Mouse (Mus musculus): ENCODE measurements around the gene 1700028J19Rik. TPM values are rescaled to one million over a fixed set of nuclear protein-coding genes. Genes with fewer than 3 reads are reported as not detected.
"Not testable (repeated sequence)": the region's sequence is repeated elsewhere in the genome, so short reads cannot be mapped to it uniquely, and the experiment has no call there.

The 1700028J19Rik gene
- polyA plus RNA-seq, 1 experiment = 0.77 TPM

- Histone ChIP-seq H3K27ac (ENCODE audit: insufficient read depth, low read depth, low read length) (no peak overlapping the region), H3K4me1 (ENCODE audit: control insufficient read depth, insufficient read depth, insufficient read length, low read length) (no peaks in the 10 kb centered on the region), H3K27me3 (ENCODE audit: control insufficient read depth, insufficient read depth, low read length) (no peaks in the 10 kb centered on the region; the same call in 1 of the 2 replicates), H3K36me3 (ENCODE audit: control insufficient read depth, insufficient read depth, low read length) (no peaks in the 10 kb centered on the region), H3K4me3 (ENCODE audit: low read depth, low read length) (no peak overlapping the region)
- WGBS = 61% methylated on average over 11 of the region's 11 CpGs
- TF ChIP-seq POLR2A (IDR thresholded peaks at IDR 0.05; ENCODE audit: low read depth, low read length) (no peak), CTCF (IDR thresholded peaks at IDR 0.05; ENCODE audit: extremely low read depth, insufficient read length, insufficient replicate concordance, low read depth, low read length) (no peak)
Observed at GRCm38 (mm10) chr7:44268117-44268516, 21.6 kb upstream of the 1700028J19Rik start.

- peak; percentile 99; the same call in 1 of the 2 replicates for TF ChIP-seq CTCF (IDR thresholded peaks at IDR 0.05; ENCODE audit: extremely low read depth, insufficient read length, insufficient replicate concordance, low read depth, low read length)
- TF ChIP-seq POLR2A (IDR thresholded peaks at IDR 0.05; ENCODE audit: low read depth, low read length) = no peak
- H3K27me3 ChIP-seq (ENCODE audit: control insufficient read depth, insufficient read depth, low read length) = no peaks in the 10 kb centered on the region; the same call in 1 of the 2 replicates
- no peak overlapping the region for H3K27ac ChIP-seq (ENCODE audit: insufficient read depth, low read depth, low read length)
- H3K4me3 ChIP-seq (ENCODE audit: low read depth, low read length) = no peak overlapping the region
- no peaks in the 10 kb centered on the region for H3K36me3 ChIP-seq (ENCODE audit: control insufficient read depth, insufficient read depth, low read length)
- H3K4me1 ChIP-seq (ENCODE audit: control insufficient read depth, insufficient read depth, insufficient read length, low read length) = no peaks in the 10 kb centered on the region
- WGBS = 4% methylated on average over 34 of the region's 34 CpGs
Observed at GRCm38 (mm10) chr7:44262791-44263643, 16.5 kb upstream of the 1700028J19Rik start.

GRCm38 (mm10) chr7:44261147-44261546 lies 14.7 kb upstream of the 1700028J19Rik start, which contains the start of gene Gm15517:
TSS of gene Gm15517 (plus strand) at chr7:44261447.
- Histone ChIP-seq H3K36me3 (ENCODE audit: control insufficient read depth, insufficient read depth, low read length) (no peaks in the 10 kb centered on the region), H3K27ac (ENCODE audit: insufficient read depth, low read depth, low read length) (no peak within 1 kb of the TSS), H3K4me3 (ENCODE audit: low read depth, low read length) (no peak within 1 kb of the TSS), H3K27me3 (ENCODE audit: control insufficient read depth, insufficient read depth, low read length) (no peaks in the 10 kb centered on the region; the same call in 1 of the 2 replicates), H3K4me1 (ENCODE audit: control insufficient read depth, insufficient read depth, insufficient read length, low read length) (no peaks in the 10 kb centered on the region)
- 65% methylated on average over 5 of the region's 5 CpGs for WGBS
- TF ChIP-seq CTCF (IDR thresholded peaks at IDR 0.05; ENCODE audit: extremely low read depth, insufficient read length, insufficient replicate concordance, low read depth, low read length) = no peak
- no peak for TF ChIP-seq POLR2A (IDR thresholded peaks at IDR 0.05; ENCODE audit: low read depth, low read length)

- WGBS = 62% methylated on average over 6 of the region's 6 CpGs
- no peak overlapping the region for H3K27ac ChIP-seq (ENCODE audit: insufficient read depth, low read depth, low read length)
- TF ChIP-seq CTCF (IDR thresholded peaks at IDR 0.05; ENCODE audit: extremely low read depth, insufficient read length, insufficient replicate concordance, low read depth, low read length) = no peak
- no peak for TF ChIP-seq POLR2A (IDR thresholded peaks at IDR 0.05; ENCODE audit: low read depth, low read length)
Observed at GRCm38 (mm10) chr7:44260410-44260809, 13.9 kb upstream of the 1700028J19Rik start.

GRCm38 (mm10) chr7:44257278-44257677 lies 10.8 kb upstream of the 1700028J19Rik start, which contains the start of gene Acp4:
TSS of gene Acp4 (minus strand) at chr7:44257378.
- H3K27me3 ChIP-seq (ENCODE audit: control insufficient read depth, insufficient read depth, low read length) = no peaks in the 10 kb centered on the region
- H3K36me3 ChIP-seq (ENCODE audit: control insufficient read depth, insufficient read depth, low read length) = peaks cover 8% of the 10 kb centered on the region
- H3K4me1 ChIP-seq (ENCODE audit: control insufficient read depth, insufficient read depth, insufficient read length, low read length) = no peaks in the 10 kb centered on the region
- H3K27ac ChIP-seq (ENCODE audit: insufficient read depth, low read depth, low read length) = no peak within 1 kb of the TSS
- WGBS = 74% methylated on average over 4 of the region's 4 CpGs
- H3K4me3 ChIP-seq (ENCODE audit: low read depth, low read length) = no peak within 1 kb of the TSS
- no peak for TF ChIP-seq POLR2A (IDR thresholded peaks at IDR 0.05; ENCODE audit: low read depth, low read length)
- TF ChIP-seq CTCF (IDR thresholded peaks at IDR 0.05; ENCODE audit: extremely low read depth, insufficient read length, insufficient replicate concordance, low read depth, low read length) = no peak

More at GRCm38 (mm10) chr7:44260410-44260809, 13.9 kb upstream of the 1700028J19Rik start:
- no peak overlapping the region for H3K4me3 ChIP-seq (ENCODE audit: low read depth, low read length)
- H3K36me3 ChIP-seq (ENCODE audit: control insufficient read depth, insufficient read depth, low read length) = no peaks in the 10 kb centered on the region
- no peaks in the 10 kb centered on the region for H3K4me1 ChIP-seq (ENCODE audit: control insufficient read depth, insufficient read depth, insufficient read length, low read length)
- no peaks in the 10 kb centered on the region; the same call in 1 of the 2 replicates for H3K27me3 ChIP-seq (ENCODE audit: control insufficient read depth, insufficient read depth, low read length)

GRCm38 (mm10) chr7:44254930-44255329 lies 8.4 kb upstream of the 1700028J19Rik start:
- WGBS = 67% methylated on average over 6 of the region's 6 CpGs
- no peaks in the 10 kb centered on the region for H3K27me3 ChIP-seq (ENCODE audit: control insufficient read depth, insufficient read depth, low read length)
- no peak for TF ChIP-seq CTCF (IDR thresholded peaks at IDR 0.05; ENCODE audit: extremely low read depth, insufficient read length, insufficient replicate concordance, low read depth, low read length)
- TF ChIP-seq POLR2A (IDR thresholded peaks at IDR 0.05; ENCODE audit: low read depth, low read length) = no peak
- H3K4me3 ChIP-seq (ENCODE audit: low read depth, low read length) = no peak overlapping the region
- no peaks in the 10 kb centered on the region; the same call in 1 of the 2 replicates for H3K4me1 ChIP-seq (ENCODE audit: control insufficient read depth, insufficient read depth, insufficient read length, low read length)
- H3K36me3 ChIP-seq (ENCODE audit: control insufficient read depth, insufficient read depth, low read length) = peaks cover 20% of the 10 kb centered on the region
- H3K27ac ChIP-seq (ENCODE audit: insufficient read depth, low read depth, low read length) = no peak overlapping the region

GRCm38 (mm10) chr7:44253023-44253616 lies 6.6 kb upstream of the 1700028J19Rik start:
- WGBS = 70% methylated on average over 15 of the region's 15 CpGs
- Histone ChIP-seq H3K36me3 (ENCODE audit: control insufficient read depth, insufficient read depth, low read length) (peaks cover 32% of the 10 kb centered on the region), H3K4me3 (ENCODE audit: low read depth, low read length) (no peak overlapping the region), H3K27ac (ENCODE audit: insufficient read depth, low read depth, low read length) (no peak overlapping the region), H3K4me1 (ENCODE audit: control insufficient read depth, insufficient read depth, insufficient read length, low read length) (no peaks in the 10 kb centered on the region; the same call in 1 of the 2 replicates), H3K27me3 (ENCODE audit: control insufficient read depth, insufficient read depth, low read length) (no peaks in the 10 kb centered on the region)
- TF ChIP-seq CTCF (IDR thresholded peaks at IDR 0.05; ENCODE audit: extremely low read depth, insufficient read length, insufficient replicate concordance, low read depth, low read length) (no peak), POLR2A (IDR thresholded peaks at IDR 0.05; ENCODE audit: low read depth, low read length) (no peak)

- not testable (repeated sequence) for H3K4me3 ChIP-seq (ENCODE audit: low read depth, low read length); H3K27ac ChIP-seq (ENCODE audit: insufficient read depth, low read depth, low read length); H3K4me1 ChIP-seq (ENCODE audit: control insufficient read depth, insufficient read depth, insufficient read length, low read length); H3K27me3 ChIP-seq (ENCODE audit: control insufficient read depth, insufficient read depth, low read length)
- peaks cover 32% of the 10 kb centered on the region for H3K36me3 ChIP-seq (ENCODE audit: control insufficient read depth, insufficient read depth, low read length)
- WGBS = 85% methylated on average over 17 of the region's 17 CpGs
Observed at GRCm38 (mm10) chr7:44250732-44251275, 4.3 kb upstream of the 1700028J19Rik start.

Data from small intestine, adult 2 months (tissue).